Mouse (Mus musculus): ENCODE results near the gene Kank3. TPM values are rescaled to one million over a fixed set of nuclear protein-coding genes. Genes with fewer than 3 reads are reported as not detected.

The Kank3 gene
- polyA plus RNA-seq, 1 experiment from 2014 or later, result 211 TPM

- no peak for DNase-seq (ENCODE audit: low spot score)
- 83% methylated on average over 4 of the region's 4 CpGs for WGBS
- Histone ChIP-seq H3K9me3 (ENCODE audit: low read length) (no peaks in the 10 kb centered on the region), H3K9ac (replicated peaks; ENCODE audit: low read depth) (no peak overlapping the region), H3K36me3 (ENCODE audit: insufficient read depth, low read length) (no peaks in the 10 kb centered on the region), H3K4me3 (ENCODE audit: low read depth, low read length) (no peak overlapping the region), H3K27me3 (replicated peaks; ENCODE audit: insufficient read depth, low read length) (no peaks in the 10 kb centered on the region), H3K27ac (ENCODE audit: low read length) (no peak overlapping the region), H3K4me2 (replicated peaks; ENCODE audit: low read depth, low read length) (no peak overlapping the region), H3K4me1 (ENCODE audit: insufficient read depth, low read depth, low read length) (no peaks in the 10 kb centered on the region)
- no peak for ATAC-seq
- TF ChIP-seq EP300 (IDR thresholded peaks at IDR 0.05) (no peak), CTCF (IDR thresholded peaks at IDR 0.05) (no peak)
These were observed 47.5 kb downstream of the Kank3 start for GRCm38 (mm10) chr17:33857816-33858215.

DNA sequence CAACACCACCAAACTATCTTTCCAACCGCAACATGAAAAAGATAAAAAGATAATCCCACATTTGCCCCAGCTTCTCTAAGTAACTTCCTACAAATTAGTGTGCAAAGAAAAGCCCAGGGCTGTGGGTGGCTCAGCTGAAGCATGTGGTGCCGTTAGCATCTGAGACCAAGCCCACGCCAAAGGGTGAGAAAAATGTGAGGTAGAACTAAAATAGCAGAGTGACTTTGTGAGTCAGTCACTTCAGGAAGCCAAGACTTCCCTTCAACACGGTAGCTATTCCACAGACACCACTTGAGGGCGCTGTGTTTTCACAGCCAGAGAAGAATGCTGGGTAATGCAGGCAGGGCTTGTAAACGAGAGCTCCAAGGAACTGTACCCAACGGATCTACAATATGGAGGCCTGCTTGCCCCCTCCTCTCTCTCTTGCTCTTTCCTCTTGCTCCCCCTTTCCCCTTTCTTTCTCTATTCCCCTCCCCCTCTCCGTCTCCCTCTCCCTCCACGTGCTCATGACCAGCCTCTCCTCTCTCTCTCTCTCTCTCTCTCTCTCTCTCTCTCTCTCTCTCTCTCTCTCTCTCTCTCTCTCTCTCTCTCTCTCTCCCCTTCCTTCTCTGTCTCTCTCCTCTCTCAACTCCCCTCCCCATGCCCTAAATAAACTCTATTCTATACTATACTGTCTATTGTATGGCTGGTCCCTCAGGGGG lies 55.2 kb downstream of the Kank3 start:
- TF ChIP-seq EP300 (IDR thresholded peaks at IDR 0.05) (no peak), CTCF (IDR thresholded peaks at IDR 0.05) (peak; percentile 75)
- no peaks in the 10 kb centered on the region for H3K9me3 ChIP-seq (ENCODE audit: low read length)
- DNase-seq (ENCODE audit: low spot score) (peak; percentile 71), ATAC-seq (peak; percentile 61)
- no peak overlapping the region for H3K27ac ChIP-seq (ENCODE audit: low read length)
- H3K4me3 ChIP-seq (ENCODE audit: low read depth, low read length), result no peak overlapping the region
- no peaks in the 10 kb centered on the region for H3K4me1 ChIP-seq (ENCODE audit: insufficient read depth, low read depth, low read length)
- no peaks in the 10 kb centered on the region for H3K27me3 ChIP-seq (replicated peaks; ENCODE audit: insufficient read depth, low read length)
- WGBS, result 24% methylated on average over 8 of the region's 9 CpGs
- H3K9ac ChIP-seq (replicated peaks; ENCODE audit: low read depth), result no peak overlapping the region
- no peaks in the 10 kb centered on the region for H3K36me3 ChIP-seq (ENCODE audit: insufficient read depth, low read length)
- no peak overlapping the region; the same call in 1 of the 2 replicates for H3K4me2 ChIP-seq (replicated peaks; ENCODE audit: low read depth, low read length)

Other genes starting within 250 kb of the Kank3 start
- gene Zfp414, start 181.4 kb upstream of the Kank3 start, polyA plus RNA-seq (2015; fragmentation: Nextera tagmentation; extraction: Ambion mirVana), result 30.5 and 34.2 TPM in 2 replicates
- gene Pram1, start 172.5 kb upstream of the Kank3 start, polyA plus RNA-seq (2015; fragmentation: Nextera tagmentation; extraction: Ambion mirVana), result 1.00 and 1.3 TPM in 2 replicates
- 112 and 146 TPM in 2 replicates for gene Hnrnpm, start 123.7 kb upstream of the Kank3 start, polyA plus RNA-seq (2015; fragmentation: Nextera tagmentation; extraction: Ambion mirVana)
- 104 and 106 TPM in 2 replicates for gene March2, start 91.8 kb upstream of the Kank3 start, polyA plus RNA-seq (2015; fragmentation: Nextera tagmentation; extraction: Ambion mirVana)
- 258 and 279 TPM in 2 replicates for gene Rab11b, start 50.0 kb upstream of the Kank3 start, polyA plus RNA-seq (2015; fragmentation: Nextera tagmentation; extraction: Ambion mirVana)
- gene Angptl4, start 28.7 kb upstream of the Kank3 start, polyA plus RNA-seq (2015; fragmentation: Nextera tagmentation; extraction: Ambion mirVana), result 125 and 137 TPM in 2 replicates
- 906 and 1,023 TPM in 2 replicates for gene Rps28, start 14.0 kb downstream of the Kank3 start, polyA plus RNA-seq (2015; fragmentation: Nextera tagmentation; extraction: Ambion mirVana)
- 455 and 501 TPM in 2 replicates for gene Ndufa7, start 14.1 kb downstream of the Kank3 start, polyA plus RNA-seq (2015; fragmentation: Nextera tagmentation; extraction: Ambion mirVana)
- 37.6 and 39.3 TPM in 2 replicates for gene Cd320, start 32.6 kb downstream of the Kank3 start, polyA plus RNA-seq (2015; fragmentation: Nextera tagmentation; extraction: Ambion mirVana)
- not detected in 2 replicates for gene Gm7029, start 63.3 kb downstream of the Kank3 start, polyA plus RNA-seq (2015; fragmentation: Nextera tagmentation; extraction: Ambion mirVana)
- gene Kifc1, start 80.1 kb downstream of the Kank3 start, polyA plus RNA-seq (2015; fragmentation: Nextera tagmentation; extraction: Ambion mirVana), result 0.37 and 1.0 TPM in 2 replicates
- gene Platr17, start 94.6 kb downstream of the Kank3 start, polyA plus RNA-seq (2015; fragmentation: Nextera tagmentation; extraction: Ambion mirVana), result 0.29 and 0.55 TPM in 2 replicates
- 23.9 and 29.0 TPM in 2 replicates for gene Daxx, start 98.9 kb downstream of the Kank3 start, polyA plus RNA-seq (2015; fragmentation: Nextera tagmentation; extraction: Ambion mirVana)
- 102 and 113 TPM in 2 replicates for gene Tapbp, start 105.4 kb downstream of the Kank3 start, polyA plus RNA-seq (2015; fragmentation: Nextera tagmentation; extraction: Ambion mirVana)
- 16.6 and 17.0 TPM in 2 replicates for gene Zbtb22, start 105.4 kb downstream of the Kank3 start, polyA plus RNA-seq (2015; fragmentation: Nextera tagmentation; extraction: Ambion mirVana)
- gene Rgl2, start 119.0 kb downstream of the Kank3 start, polyA plus RNA-seq (2015; fragmentation: Nextera tagmentation; extraction: Ambion mirVana), result 39.0 and 45.2 TPM in 2 replicates
- gene Pfdn6, start 129.8 kb downstream of the Kank3 start, polyA plus RNA-seq (2015; fragmentation: Nextera tagmentation; extraction: Ambion mirVana), result 99.7 and 103 TPM in 2 replicates
- gene Wdr46, start 130.1 kb downstream of the Kank3 start, polyA plus RNA-seq (2015; fragmentation: Nextera tagmentation; extraction: Ambion mirVana), result 8.8 TPM in 2 replicates
- 9.3 and 12.0 TPM in 2 replicates for gene B3galt4, start 141.0 kb downstream of the Kank3 start, polyA plus RNA-seq (2015; fragmentation: Nextera tagmentation; extraction: Ambion mirVana)
- 28.5 and 31.1 TPM in 2 replicates for gene Vps52, start 145.3 kb downstream of the Kank3 start, polyA plus RNA-seq (2015; fragmentation: Nextera tagmentation; extraction: Ambion mirVana)
- gene Rps18, start 145.5 kb downstream of the Kank3 start, polyA plus RNA-seq (2015; fragmentation: Nextera tagmentation; extraction: Ambion mirVana), result 1,282 and 1,435 TPM in 2 replicates
- 213 and 222 TPM in 2 replicates for gene H2-K1, start 189.8 kb downstream of the Kank3 start, polyA plus RNA-seq (2015; fragmentation: Nextera tagmentation; extraction: Ambion mirVana)
- 18.8 and 19.1 TPM in 2 replicates for gene Ring1, start 214.2 kb downstream of the Kank3 start, polyA plus RNA-seq (2015; fragmentation: Nextera tagmentation; extraction: Ambion mirVana)
- gene H2-Ke6, start 217.5 kb downstream of the Kank3 start, polyA plus RNA-seq (2015; fragmentation: Nextera tagmentation; extraction: Ambion mirVana), result 57.9 and 59.8 TPM in 2 replicates
- 130 and 131 TPM in 2 replicates for gene Slc39a7, start 221.2 kb downstream of the Kank3 start, polyA plus RNA-seq (2015; fragmentation: Nextera tagmentation; extraction: Ambion mirVana)
- 35.0 and 35.7 TPM in 2 replicates for gene Rxrb, start 221.3 kb downstream of the Kank3 start, polyA plus RNA-seq (2015; fragmentation: Nextera tagmentation; extraction: Ambion mirVana)
- gene Col11a2, start 228.9 kb downstream of the Kank3 start, polyA plus RNA-seq (2015; fragmentation: Nextera tagmentation; extraction: Ambion mirVana), result 0.25 and 0.44 TPM in 2 replicates

All from lung, postnatal 0 days (tissue).